Mouse (Mus musculus) liver, embryonic 11.5 days (tissue): ENCODE results near the gene Rtel1. TPM values are rescaled to one million over a fixed set of nuclear protein-coding genes. Genes with fewer than 3 reads are reported as not detected.
A peak's percentile ranks its signal among the peaks of the same experiment; 100 is the strongest.

Experiments
- ATAC-seq: fragments of 200-750 bp; cut with Nextera tagmentation; replicated peaks from 2 replicates; pipeline ENCODE4 v1.8.0; 2017; ENCODE audit warnings: moderate number of reproducible peaks, mild to moderate bottlenecking, moderate TSS enrichment, moderate library complexity; ENCODE audit not compliant: low FRiP score
- DNase-seq: peaks from one replicate; pipeline ENCODE4 v3.0.0-alpha.2; 2017; ENCODE audit warnings: low spot score
- H3K27ac ChIP-seq: fragments of 300-500 bp; sonication (generic); 2 replicates; pipeline ENCODE4 v1.5.1; 2014; ENCODE audit warnings: mild to moderate bottlenecking, low read depth, low read length, control low read depth
- H3K27me3 ChIP-seq: fragments of 300-500 bp; sonication (generic); replicated peaks from 2 replicates; pipeline ENCODE4 v1.6.1; 2014; ENCODE audit warnings: low read length, mixed read lengths; ENCODE audit not compliant: control insufficient read depth, insufficient read depth
- H3K36me3 ChIP-seq: fragments of 300-500 bp; sonication (generic); 2 replicates; pipeline ENCODE4 v1.6.1; 2014; ENCODE audit warnings: mild to moderate bottlenecking, low read length, moderate library complexity, mixed read lengths; ENCODE audit not compliant: control insufficient read depth, insufficient read depth
- H3K4me1 ChIP-seq: fragments of 300-500 bp; sonication (generic); replicated peaks from 2 replicates; pipeline ENCODE4 v1.6.1; 2014; ENCODE audit warnings: low read length, mixed read lengths; ENCODE audit not compliant: control insufficient read depth, insufficient read depth
- H3K4me2 ChIP-seq: fragments of 300-500 bp; sonication (generic); 2 replicates; pipeline ENCODE4 v1.6.1; 2014; ENCODE audit warnings: mild to moderate bottlenecking, control low read depth, moderate library complexity
- H3K4me3 ChIP-seq: fragments of 300-500 bp; sonication (generic); 2 replicates; pipeline ENCODE4 v1.5.1; 2014; ENCODE audit warnings: low read depth, low read length, control low read depth
- H3K9ac ChIP-seq: fragments of 300-500 bp; sonication (generic); 2 replicates; pipeline ENCODE4 v1.6.1; 2014; ENCODE audit warnings: low read depth, low read length, control low read depth
- H3K9me3 ChIP-seq: fragments of 300-500 bp; sonication (generic); 2 replicates; pipeline ENCODE4 v1.6.1; 2016; ENCODE audit warnings: low read length, inconsistent platforms, mixed read lengths; ENCODE audit not compliant: control insufficient read depth
- WGBS: fragments of 180-500 bp; shearing (Covaris S2); extraction: QIAGEN DNeasy Blood & Tissue Kit; methylation state at CpG from one replicate; pipeline ENCODE4 v1.1.7; 2014; 5-methylcytosine and 5-hydroxymethylcytosine counted together
- polyA plus RNA-seq: library from polyadenylated mRNA; unstranded; fragments of >200 nt; fragmentation: Nextera tagmentation; extraction: Ambion mirVana; gene quantifications from 2 replicates; pipeline ENCODE4 v1.2.1, GENCODE M21; 2014

Gene Rtel1
- 58.8 and 66.4 TPM in 2 replicates for polyA plus RNA-seq

DNA sequence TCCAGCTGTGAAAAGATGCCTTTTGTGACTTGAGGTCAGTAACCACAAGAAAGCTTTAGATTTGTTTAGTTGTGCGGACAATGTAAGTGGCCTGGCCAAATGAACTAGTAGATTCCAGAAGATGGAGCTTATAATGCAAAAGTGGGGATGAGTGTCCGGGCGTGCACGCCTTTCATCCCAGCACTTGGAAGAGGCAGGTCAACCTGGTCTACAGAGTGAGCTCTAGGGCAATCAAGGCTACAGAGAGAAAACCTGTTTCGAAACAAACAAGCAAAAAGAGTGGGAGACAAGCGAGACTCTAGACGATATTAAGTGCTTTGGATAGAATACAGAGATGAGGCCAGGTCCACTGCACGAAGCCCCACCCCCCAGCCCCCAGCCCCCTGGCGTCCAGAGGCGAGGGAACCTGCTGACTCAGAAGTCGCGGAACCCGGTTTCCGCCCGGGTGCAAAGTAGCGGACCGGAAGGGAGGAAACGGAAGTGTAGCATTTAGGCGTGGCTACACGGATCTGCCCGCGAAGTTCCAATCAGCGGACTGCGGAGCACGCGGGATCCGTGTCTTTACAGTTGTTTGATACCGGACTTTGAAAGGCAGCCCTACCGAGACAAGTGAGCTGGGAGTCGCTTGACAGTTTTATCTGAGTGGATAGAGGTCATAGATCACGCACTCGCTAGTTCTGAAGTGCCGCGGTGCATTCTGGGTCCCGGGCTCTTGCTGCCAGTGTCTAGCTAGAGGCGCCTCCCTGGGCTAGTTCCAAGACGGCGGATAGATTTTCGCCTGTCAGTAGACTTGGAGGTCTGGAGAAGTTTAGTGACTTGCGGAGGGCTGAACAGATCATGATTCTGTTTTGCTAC lies at the start of gene Rtel1:
Gene Rtel1 (plus strand): TSS at position 492 of the 855 bp plus-strand sequence.
- Histone ChIP-seq H3K27me3 (peaks cover 18% of the 10 kb centered on the region), H3K4me3 (peak within 1 kb of the TSS; percentile 65), H3K4me1 (peaks cover 9% of the 10 kb centered on the region), H3K36me3 (peaks cover 14% of the 10 kb centered on the region), H3K9me3 (no peaks in the 10 kb centered on the region), H3K27ac (peak within 1 kb of the TSS; percentile 80), H3K9ac (peak within 1 kb of the TSS; percentile 77), H3K4me2 (peak within 1 kb of the TSS; percentile 90)
- ATAC-seq: peak; percentile 94
- WGBS: 6% methylated on average over 40 of the region's 40 CpGs
- peak; percentile 88 for DNase-seq

DNA sequence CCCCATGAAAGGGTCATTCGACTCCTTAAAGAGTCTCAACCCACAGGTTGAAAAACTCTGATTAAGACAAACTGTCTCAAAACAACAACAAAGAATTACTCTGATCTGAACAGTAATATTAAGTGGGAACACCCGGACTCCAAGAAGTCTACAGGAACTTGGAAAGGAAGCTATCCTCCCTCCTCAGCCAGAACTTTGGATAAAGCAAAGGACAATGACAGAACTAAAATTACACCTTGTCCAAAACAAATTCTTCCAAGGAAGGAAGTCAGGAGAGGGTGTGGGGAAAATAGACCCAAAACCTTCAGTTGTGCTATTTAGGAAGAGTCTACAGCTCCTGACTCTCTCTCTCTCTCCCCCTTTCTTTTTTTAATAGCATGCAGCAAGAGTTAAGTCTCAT lies 47.4 kb upstream of the Rtel1 start:
- H3K27ac ChIP-seq: no peak overlapping the region
- H3K4me2 ChIP-seq: no peak overlapping the region
- no peak overlapping the region for H3K9ac ChIP-seq
- H3K9me3 ChIP-seq: no peaks in the 10 kb centered on the region
- no peaks in the 10 kb centered on the region for H3K27me3 ChIP-seq
- DNase-seq (no peak), ATAC-seq (no peak)
- 90% methylated on average over 2 of the region's 2 CpGs for WGBS
- no peaks in the 10 kb centered on the region for H3K4me1 ChIP-seq
- H3K4me3 ChIP-seq: no peak overlapping the region
- H3K36me3 ChIP-seq: peaks cover 14% of the 10 kb centered on the region

DNA sequence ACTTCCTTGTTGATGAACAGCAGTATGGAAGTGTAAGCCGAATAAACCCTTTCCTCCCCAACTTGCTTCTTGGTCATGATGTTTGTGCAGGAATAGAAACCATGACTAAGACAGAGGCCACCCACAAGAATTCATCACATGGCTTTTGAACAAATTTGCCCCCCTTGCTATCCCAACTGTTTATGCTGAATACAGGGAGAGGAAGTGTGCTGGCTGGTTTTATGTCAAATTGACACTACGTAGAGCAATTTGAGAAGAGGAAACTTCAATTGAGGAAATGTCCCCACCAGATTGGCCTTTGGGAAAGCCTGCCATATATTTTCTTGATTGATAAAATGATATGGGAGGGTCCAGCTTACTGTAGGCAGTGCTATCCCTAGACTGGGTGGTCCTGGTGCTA lies 45.7 kb upstream of the Rtel1 start:
- WGBS: 88% methylated on average over 2 of the region's 2 CpGs
- Histone ChIP-seq H3K9ac (no peak overlapping the region), H3K36me3 (peaks cover 13% of the 10 kb centered on the region), H3K27me3 (no peaks in the 10 kb centered on the region), H3K27ac (no peak overlapping the region), H3K4me3 (no peak overlapping the region), H3K9me3 (no peaks in the 10 kb centered on the region), H3K4me2 (no peak overlapping the region), H3K4me1 (no peaks in the 10 kb centered on the region)
- ATAC-seq (no peak), DNase-seq (no peak)

DNA sequence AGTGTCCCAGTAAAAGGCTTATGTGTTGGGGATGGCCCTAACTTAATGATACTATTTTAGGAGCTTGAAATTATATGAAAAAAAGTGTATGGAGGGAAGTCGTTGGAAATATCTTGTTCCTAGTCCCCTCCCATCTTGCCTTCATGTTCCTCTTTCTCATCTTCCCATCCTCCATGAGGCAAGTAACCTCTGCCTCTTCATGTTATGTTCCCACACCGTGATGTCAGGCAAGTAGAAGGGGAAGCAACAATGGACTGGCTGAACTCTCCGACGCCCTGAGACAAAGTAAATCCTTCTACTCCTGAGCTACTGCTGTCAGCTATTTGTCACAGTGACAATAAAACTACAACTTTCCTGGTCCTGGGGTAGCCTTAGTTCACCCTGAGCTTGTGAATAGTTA lies 44.9 kb upstream of the Rtel1 start:
- no peak for ATAC-seq
- DNase-seq: no peak
- Histone ChIP-seq H3K27ac (no peak overlapping the region), H3K9ac (no peak overlapping the region), H3K36me3 (peaks cover 13% of the 10 kb centered on the region), H3K9me3 (no peaks in the 10 kb centered on the region), H3K27me3 (no peaks in the 10 kb centered on the region), H3K4me2 (no peak overlapping the region), H3K4me1 (no peaks in the 10 kb centered on the region), H3K4me3 (no peak overlapping the region)
- WGBS: 73% methylated on average over 4 of the region's 4 CpGs

DNA sequence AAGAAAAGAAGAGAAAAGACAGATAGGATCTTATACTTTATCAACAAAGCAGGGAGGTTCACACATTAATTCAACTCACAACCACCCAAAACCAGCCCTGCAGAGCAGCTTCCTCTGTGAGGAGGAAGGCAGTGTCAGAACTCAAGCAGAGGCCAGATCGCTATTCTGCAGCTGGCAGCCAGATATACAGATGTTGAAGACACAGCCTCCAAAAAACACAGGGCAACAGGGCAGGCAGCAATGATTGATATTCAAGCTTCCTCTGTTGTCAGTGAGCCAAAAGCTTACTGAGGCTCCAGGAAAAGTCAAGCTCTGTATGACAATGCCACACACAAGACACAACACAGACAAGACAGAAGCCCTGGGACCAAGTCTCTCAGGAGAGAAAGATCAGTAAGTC lies 42.8 kb upstream of the Rtel1 start:
- ATAC-seq (no peak), DNase-seq (no peak)
- H3K27me3 ChIP-seq: no peaks in the 10 kb centered on the region
- no peak overlapping the region for H3K9ac ChIP-seq
- no peaks in the 10 kb centered on the region for H3K4me1 ChIP-seq
- H3K27ac ChIP-seq: no peak overlapping the region
- no peaks in the 10 kb centered on the region for H3K9me3 ChIP-seq
- WGBS: 79% methylated on average over 1 of the region's 1 CpGs
- no peak overlapping the region for H3K4me2 ChIP-seq
- peaks cover 9% of the 10 kb centered on the region for H3K36me3 ChIP-seq
- H3K4me3 ChIP-seq: no peak overlapping the region

DNA sequence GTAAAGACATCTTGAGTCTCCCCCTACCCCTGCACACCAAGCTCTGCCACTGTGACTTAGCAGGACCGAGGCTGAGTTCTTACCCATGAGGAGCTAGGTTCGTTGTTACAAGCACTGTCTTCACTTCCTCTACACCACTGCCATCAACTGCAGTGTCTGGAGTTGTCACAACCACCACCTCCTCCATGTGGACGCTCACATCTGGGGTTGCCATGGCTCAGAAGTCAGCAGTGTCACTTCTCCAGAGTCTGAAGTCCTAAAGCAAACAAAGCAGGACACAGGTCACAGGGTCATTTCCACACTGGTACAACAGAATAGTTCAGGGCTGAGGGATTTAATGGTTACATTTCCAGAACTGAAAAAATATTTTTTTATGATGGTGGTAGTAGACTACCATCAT lies 41.7 kb upstream of the Rtel1 start:
- Histone ChIP-seq H3K9ac (no peak overlapping the region), H3K27ac (no peak overlapping the region), H3K4me2 (no peak overlapping the region), H3K9me3 (no peaks in the 10 kb centered on the region), H3K36me3 (peaks cover 9% of the 10 kb centered on the region), H3K27me3 (no peaks in the 10 kb centered on the region), H3K4me1 (no peaks in the 10 kb centered on the region), H3K4me3 (no peak overlapping the region)
- no peak for DNase-seq
- WGBS: 69% methylated on average over 3 of the region's 3 CpGs
- peak; percentile 53 for ATAC-seq

DNA sequence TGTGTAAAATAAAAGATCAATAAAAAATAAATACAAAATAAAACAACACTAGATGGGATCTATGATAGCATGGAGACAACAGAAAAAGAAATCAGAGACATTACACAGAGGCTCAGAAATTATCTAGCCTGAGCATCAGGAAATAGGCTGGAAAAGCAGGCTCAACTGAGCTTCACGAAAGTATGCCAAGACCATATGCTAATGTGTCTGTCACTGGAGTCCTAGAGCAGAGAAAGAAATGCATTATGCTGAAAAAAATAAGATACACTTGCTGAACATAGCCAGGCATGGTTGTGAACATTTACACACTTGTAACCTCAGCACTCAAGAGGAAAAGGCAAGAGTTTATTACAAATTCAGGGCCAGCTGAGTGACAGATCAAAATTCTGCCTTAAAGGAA lies 39.6 kb upstream of the Rtel1 start:
- Histone ChIP-seq H3K36me3 (peaks cover 6% of the 10 kb centered on the region), H3K9me3 (no peaks in the 10 kb centered on the region), H3K9ac (no peak overlapping the region), H3K4me2 (no peak overlapping the region), H3K27ac (no peak overlapping the region), H3K4me3 (no peak overlapping the region), H3K4me1 (no peaks in the 10 kb centered on the region), H3K27me3 (no peaks in the 10 kb centered on the region)
- ATAC-seq: no peak
- 73% methylated on average over 1 of the region's 1 CpGs for WGBS
- no peak for DNase-seq

DNA sequence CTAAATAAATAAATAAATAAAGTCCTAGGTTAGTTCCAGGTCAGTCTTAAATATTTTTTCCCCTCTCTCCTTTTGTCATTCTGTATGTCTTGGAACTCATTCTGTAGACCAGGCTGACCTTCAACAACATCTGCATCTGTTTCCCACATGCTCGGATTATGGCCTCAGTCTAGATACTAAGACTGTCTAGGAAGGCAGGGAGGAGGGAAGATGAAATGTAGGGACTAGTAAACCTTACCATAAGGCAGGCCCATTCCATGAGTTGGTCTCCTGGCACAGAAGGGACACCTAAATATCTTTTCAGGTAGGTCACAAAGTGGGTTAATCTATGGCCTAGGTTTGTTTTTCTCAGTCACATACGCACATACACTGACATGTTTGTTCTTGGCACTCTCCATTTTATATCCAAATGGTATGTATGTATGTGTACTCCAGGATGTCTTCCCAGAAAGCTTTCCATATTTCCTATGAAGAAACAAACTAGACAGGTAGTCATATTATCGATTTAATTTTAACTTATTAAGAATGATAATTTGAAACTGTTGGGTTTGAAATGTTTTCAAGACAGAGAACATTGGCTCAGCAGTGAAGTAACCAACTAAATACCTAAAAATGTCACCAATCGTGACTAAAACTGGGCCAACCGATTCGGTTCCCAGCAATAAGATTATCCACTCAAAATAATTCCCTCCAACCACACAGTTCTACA lies 32.8 kb upstream of the Rtel1 start:
- no peak for DNase-seq
- Histone ChIP-seq H3K27me3 (no peaks in the 10 kb centered on the region), H3K4me2 (peak overlapping the region; percentile 73), H3K9ac (peak overlapping the region; percentile 95), H3K9me3 (no peaks in the 10 kb centered on the region), H3K4me3 (peak overlapping the region; percentile 80), H3K36me3 (peaks cover 6% of the 10 kb centered on the region), H3K27ac (peak overlapping the region; percentile 92), H3K4me1 (peaks cover 12% of the 10 kb centered on the region)
- 45% methylated on average over 6 of the region's 6 CpGs for WGBS
- ATAC-seq: no peak
